Mouse (Mus musculus): Measurements from ENCODE around the gene Aif1.
"Not testable (repeated sequence)": the region's sequence is repeated elsewhere in the genome, so short reads cannot be mapped to it uniquely, and the experiment has no call there.

DNA sequence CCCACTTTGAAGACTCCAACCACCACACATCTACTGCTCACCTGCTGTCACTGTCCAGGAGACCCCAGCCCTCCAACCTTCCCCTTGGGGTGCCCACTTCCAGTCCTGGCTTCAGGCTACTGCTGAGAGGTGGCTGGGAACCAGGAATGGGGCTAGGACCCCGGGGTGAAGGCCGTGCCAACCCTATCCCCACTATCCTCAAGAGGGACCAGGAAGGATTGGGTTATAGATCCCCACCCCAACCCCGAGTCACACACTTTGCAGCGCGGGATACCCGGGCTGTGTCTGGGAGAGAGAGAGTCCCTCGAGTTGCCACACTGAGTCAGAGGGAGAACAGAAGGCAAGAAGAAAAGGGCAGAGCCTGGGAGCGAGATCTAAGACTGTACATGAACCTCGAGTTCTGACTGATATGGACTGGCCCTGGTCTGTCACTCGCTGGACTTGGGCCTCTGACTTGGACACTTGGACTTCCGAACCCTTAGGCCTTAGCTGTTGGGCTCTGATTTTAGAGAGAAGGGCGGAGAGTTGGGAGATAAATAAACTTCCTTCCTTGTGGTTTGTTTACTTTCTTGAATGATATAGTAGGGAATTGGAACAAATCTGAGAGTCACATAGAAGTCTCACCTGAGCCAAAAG is 51.5 kb downstream of the Aif1 start:
- TF ChIP-seq POLR2A, CTCF (IDR thresholded peaks at IDR 0.05; ENCODE audit: extremely low read depth, insufficient read depth, low read length): not testable (repeated sequence)
